26 mouse cellular contexts compared by ENCODE assay signal in the genomic region with DNA sequence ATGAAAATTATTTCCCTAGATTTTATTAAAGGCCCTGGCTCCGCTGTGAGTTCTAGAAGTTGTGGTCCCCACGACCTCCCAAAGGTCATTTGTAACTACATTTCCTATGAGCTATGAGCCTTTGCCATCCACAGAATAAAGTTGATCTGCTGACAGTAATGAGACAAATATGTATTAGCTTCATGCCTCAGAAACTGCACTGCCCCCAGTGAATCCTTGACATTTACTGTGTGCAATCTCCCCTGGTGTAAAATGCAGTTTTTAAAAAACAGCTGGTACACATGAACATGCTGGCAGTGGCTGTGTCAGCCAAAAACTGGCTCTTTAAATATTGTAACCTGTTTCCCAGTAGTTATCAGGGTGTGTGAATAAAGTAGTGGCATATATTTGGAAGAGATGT.
"Had no signal": no experiment of that assay in that cellular context is flagged by ENCODE, and none has a peak within 500 bp of the region (broad histone marks: within the 10 kb centered on the region; RNA-seq: fewer than 3 reads in every experiment).

No protein-coding gene starts in this region.

- ATAC-seq: hindbrain, embryonic 16.5 days; inflammation-experienced regulatory T-cells, adult 6 months; intestine, embryonic 15.5 days; intestine, postnatal 0 days; liver, embryonic 12.5 days had no signal

- H3K4me3 ChIP-seq: gastrocnemius, adult 2 months; heart, embryonic 10.5 days; heart, embryonic 12.5 days; hindbrain, embryonic 10.5 days; hindbrain, embryonic 12.5 days; intestine, embryonic 15.5 days; limb, embryonic 13.5 days; limb, embryonic 15.5 days; liver, embryonic 12.5 days had no signal

- H3K4me2 ChIP-seq: heart, embryonic 12.5 days; hindbrain, embryonic 12.5 days; hindbrain, embryonic 14.5 days; intestine, embryonic 15.5 days; limb, embryonic 13.5 days; limb, embryonic 15.5 days; liver, embryonic 12.5 days had no signal

- H3K27me3 ChIP-seq: heart, embryonic 12.5 days; hindbrain, embryonic 12.5 days; intestine, embryonic 15.5 days; limb, embryonic 13.5 days; limb, embryonic 15.5 days; liver, embryonic 12.5 days had no signal

- H3K27ac ChIP-seq: gastrocnemius, adult 2 months; heart, embryonic 10.5 days; hindbrain, embryonic 10.5 days; hindbrain, embryonic 12.5 days; hindbrain, embryonic 14.5 days; intestine, embryonic 15.5 days; kidney, postnatal 0 days; limb, embryonic 13.5 days; limb, embryonic 15.5 days; liver, embryonic 12.5 days; liver, embryonic 14.5 days had no signal

- H3K9ac ChIP-seq: heart, embryonic 12.5 days; hindbrain, embryonic 12.5 days; hindbrain, embryonic 14.5 days; intestine, embryonic 15.5 days; limb, embryonic 13.5 days; limb, embryonic 15.5 days; liver, embryonic 12.5 days; liver, embryonic 14.5 days had no signal

- H3K9me3 ChIP-seq: heart, embryonic 10.5 days; heart, embryonic 12.5 days; hindbrain, embryonic 10.5 days; hindbrain, embryonic 12.5 days; intestine, embryonic 15.5 days; limb, embryonic 13.5 days; limb, embryonic 15.5 days; liver, embryonic 12.5 days had no signal

- H3K36me3 ChIP-seq: heart, embryonic 10.5 days; heart, embryonic 12.5 days; hindbrain, embryonic 10.5 days; hindbrain, embryonic 12.5 days; intestine, embryonic 15.5 days; limb, embryonic 13.5 days; limb, embryonic 15.5 days; liver, embryonic 12.5 days had no signal

- H3K4me1 ChIP-seq: heart, embryonic 10.5 days; heart, embryonic 12.5 days; hindbrain, embryonic 10.5 days; hindbrain, embryonic 12.5 days; intestine, embryonic 15.5 days; limb, embryonic 13.5 days; limb, embryonic 15.5 days; liver, embryonic 12.5 days had no signal

- DNase-seq: gastrocnemius, adult 2 months; gastrocnemius, postnatal 25 days; heart, adult 18-20 months; heart, postnatal 10 days; heart, postnatal 4 days; kidney, adult 18-20 months; kidney, adult 8-10 months; kidney, postnatal 14 days; kidney, postnatal 36 days; layer of hippocampus, adult 9-11 months; layer of hippocampus, postnatal 36 days; left cerebral cortex, postnatal 4 days had no signal
